Mouse (Mus musculus) left cerebral cortex, postnatal 25 days (tissue): ENCODE results near the gene Zmynd12. TPM values are rescaled to one million over a fixed set of nuclear protein-coding genes. Genes with fewer than 3 reads are reported as not detected.

Source experiments
- DNase-seq, 2 experiments: peaks; one replicate each; pipeline ENCODE4 v3.0.0; 2022; ENCODE audit warnings: low spot score in 2 of 2, mixed read lengths in 1 of 2
- intact Hi-C: fragments of 180-260 bp; cut with DNase I; formaldehyde crosslinking; loops from one replicate; pipeline ENCODE4 v1.15.1; 2025
- total RNA-seq, 2 experiments: library from RNA; stranded (reverse); gene quantifications; 2 replicates each; pipeline ENCODE4 v1.2.3; 2021

Zmynd12 gene
- total RNA-seq: under 1 TPM in 1 of 2 experiments, not detected in 1; 0.25 TPM

DNA sequence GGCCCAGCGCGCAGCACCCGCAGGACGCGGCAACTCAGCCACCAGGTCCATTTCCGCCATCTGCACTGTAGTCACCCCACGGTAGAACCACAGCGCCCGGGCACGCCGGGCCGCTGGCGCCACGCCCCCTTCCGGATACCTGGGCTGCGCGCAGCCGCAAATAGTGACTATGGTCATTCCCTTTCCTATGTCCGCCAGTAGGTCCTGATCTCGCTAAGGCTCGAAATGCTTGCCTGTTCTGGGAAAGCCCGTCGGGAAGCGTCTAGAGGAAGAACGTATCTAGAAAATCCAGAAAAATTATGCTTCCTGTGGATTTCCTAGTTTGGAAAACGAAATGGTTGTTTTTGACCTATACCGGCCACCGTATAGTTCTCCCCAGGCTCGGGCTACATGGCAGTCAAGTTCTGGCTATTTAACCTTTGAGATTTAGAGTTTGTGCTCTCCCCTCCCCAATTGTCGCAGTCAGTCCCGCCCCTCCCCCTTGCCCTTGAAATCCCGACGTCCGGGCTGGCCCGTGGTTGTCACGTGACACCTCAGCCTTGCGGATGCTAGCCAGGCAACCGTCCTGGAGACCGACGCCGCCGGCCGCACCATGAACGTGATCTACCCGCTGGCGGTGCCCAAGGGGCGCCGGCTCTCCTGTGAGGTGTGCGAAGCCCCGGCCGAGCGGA is at the start of gene Zmynd12, which contains the start of gene Ppcs:
Gene Zmynd12 (plus strand): TSS at position 521 of the 671 bp plus-strand sequence.
Gene Ppcs (minus strand): TSS at position 127 of the 671 bp plus-strand sequence.
- intact Hi-C loops: loop anchor here (5.0 kb wide), 2 partner anchors 40 to 115 kb away; partner anchors contain the start of genes Foxj3 and Frg2f1
- DNase-seq: peak; percentile 87 to 91

DNA sequence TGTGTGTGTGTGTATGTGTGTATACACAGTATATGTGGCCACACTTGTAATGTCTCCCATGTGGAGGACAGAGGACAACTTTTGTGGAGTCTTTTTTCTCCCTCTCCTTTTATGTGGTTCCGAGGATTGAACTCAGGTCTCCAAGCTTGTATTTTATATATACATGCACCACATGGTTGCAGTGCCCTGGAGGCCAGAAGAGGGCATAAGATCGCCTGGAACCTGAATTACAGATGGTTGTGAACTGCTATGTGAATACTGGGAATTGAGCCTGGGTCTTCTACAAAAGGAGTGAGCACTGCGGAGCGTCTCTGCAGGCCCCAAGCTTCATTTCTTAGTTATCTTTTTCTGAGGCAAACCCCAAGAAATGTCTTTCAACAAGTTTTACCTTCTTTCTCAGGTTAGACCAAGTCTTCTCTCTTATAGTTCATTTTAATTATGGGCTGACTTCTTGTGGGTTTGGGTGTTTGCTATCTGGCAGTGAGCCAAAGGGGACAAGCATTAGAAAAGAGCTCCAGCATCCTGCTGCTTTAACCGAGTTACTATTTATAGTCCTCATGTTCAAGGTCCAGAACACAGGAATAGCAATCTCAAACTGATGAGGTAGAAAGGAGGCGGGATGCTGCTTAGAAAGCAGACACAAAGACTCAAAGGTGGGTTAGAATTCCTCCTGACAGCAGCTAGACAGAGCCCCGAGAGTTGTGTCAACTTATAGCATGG is 41.0 kb upstream of the Zmynd12 start:
- intact Hi-C loops: no loop called here
- no peak for DNase-seq

DNA sequence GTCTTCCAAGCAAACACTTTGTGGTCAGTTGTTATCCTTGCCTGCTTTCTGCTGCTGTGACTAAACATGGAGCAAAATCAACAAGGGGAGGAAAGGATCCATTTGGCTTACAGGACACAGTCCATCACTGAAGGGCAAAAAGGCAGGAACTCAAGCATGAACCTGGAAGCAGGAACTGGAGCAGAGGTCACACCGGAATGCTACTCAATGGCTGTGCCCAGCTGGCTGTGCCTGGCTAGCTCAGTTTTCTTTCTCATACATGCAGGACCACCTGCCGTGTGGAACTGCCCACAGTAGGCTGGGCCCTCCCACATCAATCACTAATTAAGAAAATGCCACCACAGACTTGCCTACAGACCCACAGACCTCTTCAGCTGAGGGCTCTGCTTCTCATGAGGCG is 33.4 kb upstream of the Zmynd12 start:
- no peak for DNase-seq
- intact Hi-C loops: no loop called here

DNA sequence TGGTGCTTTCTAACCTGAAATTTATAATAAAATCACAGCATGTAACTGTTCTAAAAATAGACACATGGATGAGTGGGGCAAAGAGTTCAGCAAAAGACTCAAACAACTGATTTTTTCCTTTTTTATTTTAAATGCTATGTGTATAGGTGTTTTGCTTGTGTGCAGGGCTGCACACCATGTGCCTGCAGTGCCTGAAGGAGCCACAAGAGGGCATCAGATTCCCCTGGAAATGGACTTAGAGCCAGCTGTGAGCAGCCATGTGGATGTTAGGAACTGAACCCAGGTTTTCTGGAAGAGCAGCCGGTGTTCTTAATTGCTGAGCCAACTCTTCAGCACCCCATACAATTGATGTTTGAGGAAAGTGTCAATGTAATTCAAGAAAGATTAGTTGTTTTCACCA is 32.2 kb upstream of the Zmynd12 start:
- DNase-seq: no peak
- intact Hi-C loops: no loop called here

DNA sequence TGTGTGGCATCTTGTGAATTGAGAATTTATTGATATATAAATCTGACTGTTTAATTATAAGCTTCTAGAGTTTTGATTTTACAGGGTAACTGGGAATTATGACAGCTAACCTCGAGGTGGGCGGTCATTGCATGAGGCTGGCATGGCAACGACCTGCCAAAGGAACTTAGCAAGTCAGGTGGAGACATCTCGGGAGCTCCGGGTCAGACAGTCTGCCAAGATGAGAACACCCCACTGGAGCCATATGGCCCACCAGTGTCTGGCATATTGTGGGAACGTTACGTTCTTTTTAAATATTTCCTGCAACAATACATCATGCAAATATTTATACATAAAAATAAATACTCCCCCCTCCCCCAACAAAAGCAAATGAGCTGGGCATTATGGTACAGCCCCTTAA is 23.9 kb upstream of the Zmynd12 start:
- no peak for DNase-seq
- intact Hi-C loops: no loop called here

DNA sequence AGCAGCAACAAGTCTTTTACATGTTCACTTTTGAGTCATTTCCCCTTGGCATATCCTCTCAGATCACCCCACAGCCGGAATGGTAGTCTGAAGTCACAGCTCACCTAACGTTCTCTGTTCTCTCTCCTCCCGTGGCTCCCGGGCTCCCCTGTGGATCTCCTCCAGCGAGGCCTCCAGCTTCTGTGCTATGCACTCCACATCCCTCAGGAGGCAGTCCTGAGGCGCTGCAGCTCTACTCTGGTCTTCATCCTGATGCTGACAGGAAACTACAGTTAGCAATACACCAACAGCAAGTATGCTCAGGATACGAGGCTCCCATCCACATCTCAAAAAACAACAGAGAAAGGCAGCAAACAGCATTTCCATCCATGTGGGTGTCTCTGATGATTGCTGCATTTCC is 21.7 kb upstream of the Zmynd12 start:
- no peak for DNase-seq
- intact Hi-C loops: no loop called here

DNA sequence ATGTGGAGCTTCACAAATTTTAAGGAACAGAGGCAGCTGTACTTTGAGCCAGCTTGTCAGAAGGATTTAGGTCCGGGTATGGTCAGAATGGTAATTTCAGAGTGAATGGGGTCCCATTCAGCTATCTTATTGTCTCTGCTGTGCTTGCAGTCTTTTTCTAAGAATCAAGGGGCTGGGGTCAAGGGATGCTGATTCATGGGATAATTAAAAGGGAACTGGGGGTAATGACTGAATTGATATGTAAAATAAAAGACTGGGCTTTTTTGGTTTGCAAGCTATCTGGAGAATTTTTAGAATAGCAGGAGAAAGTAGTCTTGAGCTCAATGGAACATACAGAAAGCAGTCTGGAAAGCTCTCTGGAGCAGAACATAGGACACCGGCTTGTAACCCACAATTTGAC is 19.2 kb upstream of the Zmynd12 start:
- DNase-seq: no peak
- intact Hi-C loops: no loop called here

DNA sequence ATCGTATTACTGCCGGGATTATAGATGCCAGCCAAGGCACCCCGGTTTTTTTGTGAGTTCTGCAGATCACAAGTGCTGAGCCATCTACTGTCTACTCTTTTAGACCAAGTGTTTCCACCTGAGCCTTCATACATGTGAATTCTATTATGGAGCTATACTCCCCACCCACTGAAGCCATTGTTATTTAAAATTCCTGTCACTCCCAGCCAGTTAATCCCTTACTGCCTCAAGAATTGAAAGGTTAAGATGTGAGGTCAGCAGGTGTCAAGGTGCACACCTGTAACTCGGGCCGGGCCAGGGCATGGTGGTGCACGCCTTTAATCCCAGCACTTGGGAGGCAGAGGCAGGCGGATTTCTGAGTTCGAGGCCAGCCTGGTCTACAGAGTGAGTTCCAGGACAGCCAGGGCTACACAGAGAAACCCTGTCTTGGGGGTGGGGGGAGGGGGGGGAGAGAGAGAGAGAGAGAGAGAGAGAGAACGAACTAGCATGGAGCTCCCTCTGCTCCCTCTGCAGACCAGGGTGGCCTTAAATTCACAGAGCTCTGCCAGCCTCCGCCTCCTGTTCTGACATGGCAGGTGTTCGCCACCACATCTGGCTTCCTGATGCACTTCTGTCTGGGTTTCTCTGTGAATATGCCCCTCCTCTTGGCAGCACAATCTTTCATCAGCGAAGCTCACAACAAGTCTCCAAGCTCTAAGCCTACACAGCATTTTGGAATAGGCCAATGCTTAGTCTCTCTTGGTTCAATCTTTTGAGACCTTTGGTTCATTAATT is 10.6 kb upstream of the Zmynd12 start:
- DNase-seq: no peak

DNA sequence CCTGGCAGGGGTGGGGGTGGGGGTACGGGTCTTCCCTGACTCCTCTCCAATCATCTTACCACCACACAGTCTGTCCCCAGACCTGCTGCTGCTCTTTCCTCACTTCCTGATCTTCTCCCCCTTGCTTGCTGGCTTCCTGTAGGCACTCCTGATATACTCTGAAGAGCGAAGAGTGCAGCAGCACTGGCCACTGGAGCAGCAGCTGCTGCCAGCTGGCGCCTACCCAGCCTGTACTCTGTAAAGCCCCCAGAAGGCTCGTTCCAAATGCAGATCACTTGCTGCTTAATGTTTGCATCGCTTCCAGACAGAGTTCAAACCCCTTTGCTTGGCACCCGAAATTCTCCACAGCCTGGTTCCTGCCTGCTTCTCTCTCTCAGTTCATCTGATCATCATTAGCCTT is 9.8 kb upstream of the Zmynd12 start:
- DNase-seq: no peak
- intact Hi-C loops: no loop called here

More for the DNA sequence above, 10.6 kb upstream of the Zmynd12 start:
- intact Hi-C loops: no loop called here

DNA sequence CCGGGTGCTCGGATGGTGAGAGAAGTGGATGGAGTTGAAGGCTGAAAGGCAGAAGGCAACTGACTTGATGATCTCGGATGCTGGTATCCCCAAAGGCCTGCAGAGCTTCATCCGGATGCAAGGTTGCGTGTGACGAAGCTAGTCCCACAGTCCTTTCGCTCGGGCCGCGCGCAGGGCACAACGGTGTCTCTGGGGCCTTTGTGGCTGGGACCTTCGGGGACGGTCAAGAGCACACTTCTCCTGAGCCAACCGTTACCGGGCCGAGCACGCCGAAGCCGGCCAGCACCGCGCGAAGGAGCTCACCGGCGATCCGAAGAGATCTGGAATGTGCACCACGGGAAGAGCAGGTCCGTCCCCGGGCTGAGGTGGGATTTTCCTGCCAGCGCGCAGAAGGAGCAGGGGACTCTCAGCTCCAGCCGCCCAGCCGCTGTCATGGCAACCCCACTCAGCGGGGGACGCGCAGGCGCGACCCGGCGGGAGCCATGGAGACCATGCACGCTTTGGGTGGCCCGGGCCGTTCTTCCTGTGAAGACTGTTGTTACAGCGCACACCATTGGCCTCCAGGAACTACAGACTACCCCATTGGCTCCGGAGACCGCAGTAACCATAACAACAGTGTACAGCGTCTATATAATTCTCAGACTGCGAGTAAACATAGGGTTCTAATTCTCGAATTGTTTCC is 7.4 kb upstream of the Zmynd12 start, which contains the start of gene Ccdc30:
Gene Ccdc30 (minus strand): TSS at position 450 of the 682 bp plus-strand sequence.
- intact Hi-C loops: no loop called here
- DNase-seq: peak; percentile 96 to 98

DNA sequence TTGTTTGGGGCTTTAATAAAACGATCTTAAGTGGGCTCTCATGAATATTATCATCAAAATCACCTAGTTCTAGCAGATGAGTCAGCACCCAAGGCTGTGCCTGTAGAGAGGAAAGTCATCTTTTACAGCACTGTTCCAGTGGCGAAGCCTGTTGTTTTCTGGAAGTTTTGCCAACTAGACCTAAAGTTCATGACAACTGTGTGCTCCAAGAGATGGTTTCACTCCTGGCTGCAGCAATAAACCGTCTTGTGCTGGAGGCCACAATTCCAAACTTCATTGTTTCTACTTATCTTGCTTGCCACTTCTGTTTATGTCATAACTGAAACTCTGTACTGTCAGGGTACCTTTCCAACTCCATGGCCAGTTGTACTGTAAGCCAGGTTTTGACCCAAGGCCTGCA is 5.3 kb upstream of the Zmynd12 start:
- no peak for DNase-seq
- intact Hi-C loops: no loop called here

DNA sequence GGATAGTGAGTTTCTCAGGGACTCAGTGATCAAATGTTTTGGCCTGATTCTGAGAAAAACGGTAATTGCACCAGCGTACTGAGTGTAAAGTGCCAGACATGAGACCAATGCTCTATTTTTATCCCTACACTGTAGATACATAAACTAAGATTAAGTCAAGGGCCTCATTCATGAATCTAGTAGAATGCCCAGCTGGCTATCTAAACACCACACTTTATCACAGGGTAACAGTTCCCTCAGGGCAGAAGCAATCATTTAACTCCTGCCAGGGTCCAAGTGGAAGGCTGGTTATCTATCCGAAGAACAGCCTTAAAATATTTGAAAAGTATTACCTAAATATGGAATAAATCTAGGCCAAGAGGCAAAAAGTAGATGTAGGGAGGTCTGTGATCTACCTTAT is 4.7 kb upstream of the Zmynd12 start:
- intact Hi-C loops: no loop called here
- DNase-seq: no peak

DNA sequence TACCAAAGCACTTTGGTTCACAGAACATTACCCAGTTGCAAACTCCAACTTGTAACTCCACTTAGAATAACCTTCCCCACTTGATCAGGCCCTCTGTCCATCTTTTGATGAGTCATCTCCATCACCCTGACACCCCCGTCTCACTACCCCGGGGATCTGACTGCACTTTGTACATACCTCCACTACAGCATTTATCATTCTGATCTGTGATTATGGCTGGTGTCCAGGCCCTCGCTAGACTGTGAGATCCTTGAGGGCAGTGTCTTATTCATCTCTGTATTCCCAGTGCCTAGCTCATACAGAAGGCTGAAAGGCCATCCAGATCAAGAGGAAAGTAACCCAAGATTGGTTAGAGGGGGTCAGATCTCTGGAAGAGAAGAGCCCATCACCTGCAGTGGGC is 1.4 kb upstream of the Zmynd12 start:
- no peak for DNase-seq
- intact Hi-C loops: loop anchor here (5.0 kb wide), 2 partner anchors 41 to 116 kb away; partner anchors contain the start of genes Foxj3 and Frg2f1

DNA sequence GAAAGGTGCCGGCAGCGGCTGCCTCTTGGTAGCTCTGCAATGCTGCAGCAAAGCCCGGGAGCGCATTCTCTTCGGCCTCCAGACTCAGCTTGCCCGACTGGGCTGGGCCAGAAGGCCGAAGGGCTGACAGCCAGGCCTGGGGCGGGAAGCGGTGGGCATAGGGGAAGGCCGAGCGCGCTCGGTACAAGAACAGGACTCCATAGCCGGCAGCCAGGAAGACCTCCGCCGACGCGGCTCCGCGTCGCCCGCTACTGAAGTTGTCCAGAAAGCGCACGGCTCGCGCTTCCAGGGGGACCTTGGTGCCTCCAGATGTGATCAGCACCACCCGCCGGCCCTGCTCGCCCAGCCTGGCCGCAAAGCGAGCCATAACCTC is 707 bp upstream of the Zmynd12 start:
- DNase-seq: no peak

DNA sequence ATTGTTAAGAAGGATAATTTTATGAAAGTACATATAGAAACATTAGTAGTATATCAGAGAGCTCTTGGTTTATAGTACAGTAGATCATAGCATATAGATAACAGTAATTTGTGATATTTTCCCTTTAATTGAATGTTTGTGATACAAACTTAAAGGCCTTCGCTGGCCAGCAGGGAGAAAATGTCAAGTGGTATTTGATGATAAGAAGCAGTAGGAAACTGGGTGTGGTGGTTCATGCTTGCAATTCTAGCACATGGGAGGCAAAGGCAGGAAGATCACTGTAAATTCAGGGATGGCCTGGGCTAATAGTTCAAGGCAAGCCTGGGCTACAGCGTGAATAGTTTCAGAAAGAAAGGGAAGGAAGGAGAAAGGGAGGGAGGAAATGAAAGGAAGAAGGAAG is 2.5 kb downstream of the Zmynd12 start:
- no peak for DNase-seq
- intact Hi-C loops: no loop called here

More for the DNA sequence above, 707 bp upstream of the Zmynd12 start:
- intact Hi-C loops: loop anchor here (5.0 kb wide), 2 partner anchors 40 to 115 kb away; partner anchors contain the start of genes Foxj3 and Frg2f1

DNA sequence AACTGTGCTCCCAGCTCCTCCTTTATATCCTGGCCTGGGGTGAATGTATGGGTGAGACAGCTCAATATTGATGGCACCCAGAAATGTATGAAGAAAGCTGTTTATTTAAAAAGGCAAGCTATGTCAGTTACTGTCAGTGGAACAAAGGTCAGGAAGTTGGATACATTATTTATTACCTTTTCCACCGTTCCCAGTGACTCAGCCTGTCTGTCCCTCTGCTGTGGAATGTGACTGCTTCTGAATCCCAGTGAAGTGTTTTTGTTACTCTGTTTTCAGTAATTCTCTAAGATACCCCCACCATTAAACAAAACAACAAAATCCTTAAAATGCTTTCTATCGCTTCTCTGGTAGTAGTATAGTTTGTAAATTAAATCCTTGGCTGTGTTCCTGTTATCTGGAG is 3.0 kb downstream of the Zmynd12 start:
- intact Hi-C loops: no loop called here

DNA sequence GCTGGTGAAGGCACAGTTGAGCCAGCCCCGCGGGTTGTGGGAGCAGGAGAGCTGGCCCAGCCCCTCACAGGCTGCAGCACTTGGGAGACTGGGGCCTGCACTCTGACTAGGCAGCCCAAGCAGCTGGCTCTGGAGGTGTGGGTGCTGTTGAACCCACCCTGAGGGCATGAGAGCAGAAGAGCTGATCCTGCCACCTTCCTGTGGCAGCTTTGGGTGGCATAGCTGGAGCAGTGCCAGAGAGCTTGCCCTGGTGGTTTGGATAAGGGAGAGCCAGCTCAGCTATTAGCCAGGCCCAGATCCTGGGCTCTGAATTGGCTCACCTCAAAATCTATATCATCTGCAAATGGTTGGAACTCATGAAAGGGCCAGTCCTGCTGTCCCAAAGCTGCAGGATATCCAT is 5.1 kb downstream of the Zmynd12 start:
- intact Hi-C loops: no loop called here
- DNase-seq: no peak

More for the DNA sequence above, 3.0 kb downstream of the Zmynd12 start:
- no peak for DNase-seq

DNA sequence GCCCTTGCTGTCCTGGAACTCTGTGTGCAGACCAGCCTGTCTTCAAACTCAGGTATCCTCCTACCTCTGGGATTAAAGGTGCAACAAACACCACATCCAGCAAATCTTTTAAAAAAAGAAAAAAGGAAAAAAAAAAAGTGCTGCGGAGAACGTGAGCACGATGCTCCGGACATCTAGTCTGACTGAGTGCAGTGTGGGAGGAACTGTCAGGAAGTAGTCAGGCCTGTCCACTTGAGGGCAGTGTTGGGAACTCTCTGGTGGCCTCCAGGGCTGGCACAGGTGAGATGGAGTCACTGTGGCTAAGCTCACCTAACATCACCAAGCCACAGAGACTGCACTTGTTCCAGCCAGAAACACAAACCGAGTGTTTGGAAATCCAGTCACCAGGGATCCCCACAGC is 8.1 kb downstream of the Zmynd12 start:
- peak; percentile 42 to 51 for DNase-seq
- intact Hi-C loops: loop anchor here (5.0 kb wide), 1 partner anchor 62 kb away; the partner anchor contains the start of gene Rimkla

DNA sequence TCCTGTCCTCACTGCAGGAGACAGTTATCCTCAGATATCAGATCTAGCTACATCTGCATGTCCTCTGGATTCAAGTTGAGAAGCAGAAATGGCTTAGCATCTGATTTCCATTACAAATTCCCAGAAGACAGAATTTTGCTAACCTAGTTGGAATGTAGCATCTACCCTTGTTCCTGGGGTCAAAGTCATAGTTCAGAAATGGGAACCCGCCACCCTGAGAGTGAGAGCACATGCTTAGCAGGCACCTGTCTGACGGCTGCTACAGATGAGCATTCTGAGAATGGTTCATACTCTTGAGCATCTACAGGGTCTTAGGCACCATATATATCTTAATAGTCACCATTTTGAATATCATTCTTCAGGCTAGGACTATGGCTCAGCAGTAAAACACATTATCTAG is 15.3 kb downstream of the Zmynd12 start:
- no peak for DNase-seq
- intact Hi-C loops: no loop called here

DNA sequence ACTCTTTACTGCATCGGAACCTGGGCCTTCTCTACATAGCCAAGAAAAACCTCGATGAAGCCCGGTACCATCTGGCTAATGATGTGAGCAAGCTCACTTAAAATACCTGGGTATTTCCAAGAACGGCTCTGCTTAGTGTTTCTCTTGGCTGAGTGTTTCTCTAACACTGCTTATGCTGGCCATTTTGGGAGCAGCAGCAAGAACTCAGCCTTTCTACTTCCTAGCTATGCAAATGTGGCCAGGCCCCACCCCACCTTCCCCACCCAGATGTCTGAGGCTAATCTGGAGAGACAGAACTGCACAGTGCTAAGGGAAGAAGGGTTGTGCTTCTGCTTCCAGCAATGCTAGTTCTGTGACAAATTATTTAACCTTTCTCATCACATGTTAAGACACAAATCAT is 19.2 kb downstream of the Zmynd12 start:
- peak in 1 of 2 experiments; percentile 53 for DNase-seq
- intact Hi-C loops: no loop called here
